Mouse (Mus musculus) olfactory bulb, adult 2 months (tissue): ENCODE measurements around the gene Nmur2.

Source experiments
- CTCF ChIP-seq: fragments of 200-500 bp; IDR thresholded peaks from 2 replicates; pipeline ENCODE4 v1.5.1; 2012; ENCODE audit warnings: low read depth, mild to moderate bottlenecking, low read length, moderate library complexity; ENCODE audit not compliant: insufficient read depth
- POLR2A ChIP-seq: fragments of 200-500 bp; IDR thresholded peaks from 2 replicates; pipeline ENCODE4 v1.6.1; 2012; ENCODE audit warnings: mild to moderate bottlenecking, low read depth, low read length, moderate library complexity; ENCODE audit not compliant: insufficient read depth

GRCm38 (mm10) chr11:56064575-56064974 is 23.8 kb upstream of the Nmur2 start:
- TF ChIP-seq CTCF = no peak
- TF ChIP-seq POLR2A = no peak
